Mouse (Mus musculus) megakaryocyte, embryonic 14.5 days (primary cell): ENCODE measurements around the gene Appl2.

Experiments
- FLI1 ChIP-seq: IDR thresholded peaks from 2 replicates; pipeline ENCODE4 v1.6.1; 2012; ENCODE audit warnings: low read length, inconsistent platforms, mixed read lengths
- GATA1 ChIP-seq: IDR thresholded peaks from 3 replicates; pipeline ENCODE4 v1.6.1; 2012; ENCODE audit warnings: mixed read lengths, low read length, inconsistent platforms, borderline replicate concordance

DNA sequence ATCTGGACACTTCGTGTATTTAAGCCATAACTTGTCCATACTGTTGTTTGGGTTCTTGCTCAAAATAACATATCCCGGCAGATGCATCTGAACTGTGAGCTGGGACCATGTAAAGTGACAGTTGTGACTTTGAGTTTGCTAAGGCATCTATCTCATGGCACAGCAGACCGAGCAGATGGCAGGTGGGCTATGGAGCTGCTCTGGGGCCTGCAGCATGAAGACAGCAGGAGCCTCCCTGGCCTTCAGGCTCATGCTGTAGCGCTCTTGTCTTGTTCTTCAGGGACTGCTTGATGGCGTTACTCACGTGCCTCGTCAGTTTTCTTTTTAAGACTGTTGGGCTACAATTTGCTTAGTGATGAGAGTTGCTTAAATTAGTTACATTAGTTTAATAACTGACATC, 55.9 kb downstream of the Appl2 start:
- TF ChIP-seq GATA1 (no peak), FLI1 (no peak)
